In the genomic region with DNA sequence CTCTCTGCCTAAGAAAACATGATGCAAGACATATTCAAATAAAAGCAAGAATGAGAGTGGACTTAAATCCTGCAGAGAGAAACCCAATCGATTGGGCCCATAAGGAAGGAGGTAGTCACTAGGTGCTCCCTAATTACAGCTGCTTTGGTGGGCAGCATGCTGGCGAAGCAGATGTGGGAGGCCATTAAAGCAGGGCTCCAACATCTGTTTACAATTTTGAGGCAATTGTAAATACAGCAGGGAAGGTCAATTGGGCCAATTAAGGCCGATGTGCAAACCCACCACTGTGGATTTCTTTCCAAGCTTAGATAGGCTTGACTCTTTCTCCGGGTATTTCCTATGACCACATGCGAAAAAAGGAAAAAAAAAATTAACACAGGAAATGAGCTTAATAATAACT, we compare ENCODE assay signal across 19 mouse cellular contexts.
"Had no signal": no experiment of that assay in that cellular context is flagged by ENCODE, and none has a peak within 500 bp of the region (broad histone marks: within the 10 kb centered on the region; RNA-seq: fewer than 3 reads in every experiment).

No protein-coding gene starts in this region.

- H3K9ac ChIP-seq: limb, embryonic 12.5 days; limb, embryonic 15.5 days; liver, embryonic 13.5 days; midbrain, embryonic 12.5 days; stomach, embryonic 15.5 days had no signal

- H3K4me3 ChIP-seq: layer of hippocampus, adult 2 months; left cerebral cortex, adult 2 months; limb, embryonic 12.5 days; limb, embryonic 15.5 days; liver, embryonic 13.5 days; midbrain, embryonic 12.5 days; stomach, embryonic 15.5 days had no signal

- H3K27ac ChIP-seq: kidney, postnatal 0 days; layer of hippocampus, adult 2 months; left cerebral cortex, adult 2 months; limb, embryonic 12.5 days; limb, embryonic 15.5 days; liver, embryonic 13.5 days; midbrain, embryonic 12.5 days; stomach, embryonic 15.5 days had no signal

- H3K4me1 ChIP-seq: liver, embryonic 13.5 days; stomach, embryonic 15.5 days had no signal

- H3K4me2 ChIP-seq: limb, embryonic 12.5 days; limb, embryonic 15.5 days; liver, embryonic 13.5 days; midbrain, embryonic 12.5 days; stomach, embryonic 15.5 days had no signal

- H3K9me3 ChIP-seq: limb, embryonic 12.5 days; limb, embryonic 15.5 days; liver, embryonic 13.5 days; midbrain, embryonic 12.5 days; stomach, embryonic 15.5 days had no signal

- DNase-seq: kidney, adult 2 months; kidney, postnatal 25 days; layer of hippocampus, adult 9-11 months; liver, embryonic 13.5 days; lung, adult 2 months; lung, postnatal 14 days; lung, postnatal 4 days; right cerebral cortex, adult 18-20 months; right cerebral cortex, postnatal 25 days; spleen, adult 18-20 months; thymus, postnatal 25 days had no signal

- ATAC-seq: intestine, postnatal 0 days had no signal

- H3K27me3 ChIP-seq: liver, embryonic 13.5 days; stomach, embryonic 15.5 days had no signal

- H3K36me3 ChIP-seq: limb, embryonic 12.5 days; limb, embryonic 15.5 days; liver, embryonic 13.5 days; midbrain, embryonic 12.5 days; stomach, embryonic 15.5 days had no signal
